Mouse (Mus musculus) neural tube, embryonic 14.5 days (tissue): ENCODE results near the gene Itga6. TPM values are rescaled to one million over a fixed set of nuclear protein-coding genes. Genes with fewer than 3 reads are reported as not detected.

ENCODE experiments used
- ATAC-seq: fragments of 200-750 bp; cut with Nextera tagmentation; 2 replicates; pipeline ENCODE4 v1.8.0; 2017; ENCODE audit warnings: low read depth, mild to moderate bottlenecking, moderate TSS enrichment, moderate library complexity
- H3K27ac ChIP-seq: fragments of 300-500 bp; sonication (generic); 2 replicates; pipeline ENCODE4 v1.5.1; 2014; ENCODE audit warnings: low read depth, mild to moderate bottlenecking, control low read depth, low read length, moderate library complexity, mixed read lengths
- H3K27me3 ChIP-seq: fragments of 300-500 bp; sonication (generic); 2 replicates; pipeline ENCODE4 v1.6.1; 2014; ENCODE audit warnings: low read length; ENCODE audit not compliant: control insufficient read depth, insufficient read depth
- H3K36me3 ChIP-seq: fragments of 300-500 bp; sonication (generic); 2 replicates; pipeline ENCODE4 v1.6.1; 2014; ENCODE audit warnings: low read length, mixed read lengths; ENCODE audit not compliant: control insufficient read depth, insufficient read depth
- H3K4me1 ChIP-seq: fragments of 300-500 bp; sonication (generic); 2 replicates; pipeline ENCODE4 v1.6.1; 2014; ENCODE audit warnings: low read length; ENCODE audit not compliant: control insufficient read depth, insufficient read depth
- H3K4me2 ChIP-seq: fragments of 300-500 bp; sonication (generic); 2 replicates; pipeline ENCODE4 v1.6.1; 2014; ENCODE audit warnings: mild to moderate bottlenecking, low read depth, low read length, control low read depth
- H3K4me3 ChIP-seq: fragments of 300-500 bp; sonication (generic); 2 replicates; pipeline ENCODE4 v1.5.1; 2014; ENCODE audit warnings: low read depth, low read length, control low read depth, mixed read lengths
- H3K9ac ChIP-seq: fragments of 300-500 bp; sonication (generic); replicated peaks from 2 replicates; pipeline ENCODE4 v1.6.1; 2014; ENCODE audit warnings: low read depth, mild to moderate bottlenecking, control low read depth, low read length, mixed read lengths
- H3K9me3 ChIP-seq: fragments of 300-500 bp; sonication (generic); 2 replicates; pipeline ENCODE4 v1.6.1; 2016; ENCODE audit warnings: low read length; ENCODE audit not compliant: control insufficient read depth
- WGBS: fragments of 180-500 bp; shearing (Covaris S2); extraction: QIAGEN DNeasy Blood & Tissue Kit; methylation state at CpG from one replicate; pipeline ENCODE4 v1.1.7; 2014; 5-methylcytosine and 5-hydroxymethylcytosine counted together
- polyA plus RNA-seq: library from polyadenylated mRNA; unstranded; fragments of >200 nt; fragmentation: Nextera tagmentation; extraction: Ambion mirVana; gene quantifications from 2 replicates; pipeline ENCODE4 v1.2.1, GENCODE M21; 2014

Itga6 gene
- polyA plus RNA-seq, 1 experiment from 2014 or later: 21.5 TPM

DNA sequence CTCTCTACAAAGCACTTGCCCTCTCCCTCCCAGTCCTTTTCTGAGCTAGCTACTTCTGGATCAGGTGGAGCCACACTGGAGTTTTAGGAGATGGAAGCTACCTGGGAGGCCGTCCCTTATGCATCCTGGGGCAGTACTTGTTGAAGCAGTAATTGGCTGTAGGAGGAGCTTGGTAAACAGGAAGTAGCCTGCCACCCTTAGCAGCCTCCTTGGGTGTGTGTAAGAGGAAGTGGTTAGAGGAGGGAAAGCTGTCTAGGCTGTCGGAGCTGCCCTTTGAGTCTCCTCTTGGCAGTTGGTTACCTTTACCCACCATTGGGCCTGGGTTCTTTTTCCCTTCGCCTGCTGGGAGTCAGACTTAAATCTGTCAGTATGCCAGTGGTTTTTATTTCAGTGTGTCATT lies 68.6 kb downstream of the Itga6 start:
- H3K9ac ChIP-seq: no peak overlapping the region
- H3K27me3 ChIP-seq: no peaks in the 10 kb centered on the region
- no peak overlapping the region for H3K4me2 ChIP-seq
- 41% methylated on average over 3 of the region's 3 CpGs for WGBS
- no peaks in the 10 kb centered on the region for H3K36me3 ChIP-seq
- ATAC-seq: no peak
- no peak overlapping the region for H3K4me3 ChIP-seq
- H3K4me1 ChIP-seq: 0 out of 2 replicates have a peak, but pooled peaks cover 3% of the 10 kb centered on the region
- H3K27ac ChIP-seq: no peak overlapping the region
- H3K9me3 ChIP-seq: no peaks in the 10 kb centered on the region

DNA sequence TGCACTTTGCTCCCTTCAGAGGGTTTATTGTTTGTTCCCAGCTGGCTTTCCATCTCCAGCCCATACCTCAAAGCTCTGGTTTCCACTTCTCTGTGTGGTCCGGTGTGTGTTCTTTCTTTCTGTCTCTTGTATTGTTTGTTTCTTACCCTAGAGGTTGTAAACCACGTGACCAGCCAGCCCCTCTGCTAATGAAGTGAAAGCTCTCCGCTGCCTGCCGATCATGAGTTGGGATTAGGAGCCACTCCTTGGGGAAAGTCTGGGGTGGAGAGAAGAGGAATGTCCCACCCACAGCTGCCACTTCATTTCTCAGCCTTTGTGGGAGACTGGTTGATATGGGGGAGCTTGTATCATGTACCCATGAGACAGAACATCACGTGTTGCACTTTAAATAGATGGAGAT lies 69.9 kb downstream of the Itga6 start:
- H3K4me3 ChIP-seq: no peak overlapping the region
- no peak for ATAC-seq
- no peak overlapping the region for H3K9ac ChIP-seq
- H3K27me3 ChIP-seq: no peaks in the 10 kb centered on the region
- 0 out of 2 replicates have a peak, but pooled peaks cover 3% of the 10 kb centered on the region for H3K4me1 ChIP-seq
- no peak overlapping the region for H3K27ac ChIP-seq
- no peaks in the 10 kb centered on the region for H3K36me3 ChIP-seq
- no peak overlapping the region for H3K4me2 ChIP-seq
- no peaks in the 10 kb centered on the region for H3K9me3 ChIP-seq
- 12% methylated on average over 5 of the region's 5 CpGs for WGBS

DNA sequence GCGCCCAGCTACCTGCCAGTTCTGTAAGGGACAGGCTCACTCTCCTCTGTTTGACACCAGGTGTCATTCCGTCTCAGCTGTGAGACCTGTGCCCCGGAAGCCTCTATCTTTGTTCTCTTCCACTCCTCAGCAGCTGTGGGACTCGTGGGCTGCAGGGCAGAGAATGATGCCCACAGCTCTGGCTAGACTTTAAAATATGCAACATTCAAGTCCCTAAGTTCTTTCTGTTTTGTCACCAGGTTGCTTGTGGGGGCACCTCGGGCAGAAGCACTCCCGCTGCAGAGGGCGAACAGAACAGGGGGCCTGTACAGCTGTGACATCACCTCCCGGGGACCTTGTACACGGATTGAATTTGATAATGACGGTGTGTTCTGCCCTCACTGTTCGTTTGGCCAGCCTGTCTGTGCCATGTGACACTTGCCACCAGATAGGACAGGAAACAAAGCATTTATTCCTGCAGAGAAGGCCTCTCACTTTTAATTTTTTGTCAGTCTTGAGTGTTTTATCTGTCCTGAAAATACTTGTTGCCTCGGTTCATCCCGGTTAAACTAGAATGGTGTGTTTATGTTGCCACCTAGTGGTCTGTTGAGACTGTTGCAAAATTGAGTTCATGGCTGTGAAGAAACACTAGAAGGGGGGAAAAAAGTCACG lies 71.1 kb downstream of the Itga6 start:
- no peak overlapping the region for H3K4me3 ChIP-seq
- no peaks in the 10 kb centered on the region for H3K36me3 ChIP-seq
- WGBS: 43% methylated on average over 14 of the region's 14 CpGs
- H3K4me2 ChIP-seq: no peak overlapping the region
- no peak for ATAC-seq
- no peaks in the 10 kb centered on the region for H3K9me3 ChIP-seq
- H3K27me3 ChIP-seq: no peaks in the 10 kb centered on the region
- no peak overlapping the region for H3K9ac ChIP-seq
- 0 out of 2 replicates have a peak, but pooled peaks cover 3% of the 10 kb centered on the region for H3K4me1 ChIP-seq
- no peak overlapping the region for H3K27ac ChIP-seq

DNA sequence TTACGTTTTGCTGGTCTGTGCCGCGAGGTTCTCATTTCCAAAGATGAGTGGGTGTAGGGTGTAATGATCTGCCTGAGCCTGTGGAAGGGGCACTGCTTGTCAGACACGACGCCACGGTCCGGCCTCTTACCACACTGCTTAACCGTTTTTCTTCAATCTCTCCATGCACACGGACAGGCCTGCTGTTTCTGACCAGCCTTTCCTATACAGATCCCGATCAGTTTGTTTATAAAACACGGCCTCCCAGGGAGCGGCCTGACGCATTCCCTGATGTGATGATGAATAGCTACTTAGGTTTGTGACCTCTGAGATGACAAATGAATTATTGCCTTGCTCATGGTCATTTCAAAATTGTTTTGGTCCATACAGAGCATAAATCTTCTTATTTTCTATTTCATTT lies 78.7 kb downstream of the Itga6 start:
- Histone ChIP-seq H3K27me3 (no peaks in the 10 kb centered on the region), H3K36me3 (no peaks in the 10 kb centered on the region), H3K9ac (no peak overlapping the region), H3K9me3 (no peaks in the 10 kb centered on the region), H3K4me2 (no peak overlapping the region), H3K4me3 (no peak overlapping the region), H3K4me1 (no peaks in the 10 kb centered on the region), H3K27ac (no peak overlapping the region)
- no peak for ATAC-seq
- WGBS: 75% methylated on average over 13 of the region's 13 CpGs

DNA sequence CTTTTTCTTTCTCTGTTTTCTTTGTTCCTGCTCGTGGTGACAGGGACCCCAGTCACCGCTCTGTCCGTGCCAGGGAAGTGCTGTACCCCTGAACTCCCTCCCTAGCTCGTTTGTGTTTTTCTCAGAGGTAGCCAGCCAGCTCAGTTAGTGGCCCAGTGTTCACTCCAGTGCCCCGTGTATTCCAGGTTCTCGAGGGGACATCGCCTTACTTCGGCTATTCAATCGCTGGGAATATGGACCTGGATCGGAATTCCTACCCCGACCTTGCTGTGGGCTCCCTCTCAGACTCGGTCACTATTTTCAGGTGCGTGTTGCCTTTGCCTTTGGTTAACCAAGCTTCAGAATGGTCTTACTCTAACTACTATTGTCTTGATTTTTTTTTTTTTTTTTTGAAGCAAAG lies 82.3 kb downstream of the Itga6 start:
- no peaks in the 10 kb centered on the region for H3K4me1 ChIP-seq
- ATAC-seq: no peak
- H3K4me3 ChIP-seq: no peak overlapping the region
- no peaks in the 10 kb centered on the region for H3K27me3 ChIP-seq
- 86% methylated on average over 13 of the region's 13 CpGs for WGBS
- no peak overlapping the region for H3K4me2 ChIP-seq
- H3K9me3 ChIP-seq: no peaks in the 10 kb centered on the region
- no peak overlapping the region for H3K27ac ChIP-seq
- H3K36me3 ChIP-seq: no peaks in the 10 kb centered on the region
- H3K9ac ChIP-seq: no peak overlapping the region

DNA sequence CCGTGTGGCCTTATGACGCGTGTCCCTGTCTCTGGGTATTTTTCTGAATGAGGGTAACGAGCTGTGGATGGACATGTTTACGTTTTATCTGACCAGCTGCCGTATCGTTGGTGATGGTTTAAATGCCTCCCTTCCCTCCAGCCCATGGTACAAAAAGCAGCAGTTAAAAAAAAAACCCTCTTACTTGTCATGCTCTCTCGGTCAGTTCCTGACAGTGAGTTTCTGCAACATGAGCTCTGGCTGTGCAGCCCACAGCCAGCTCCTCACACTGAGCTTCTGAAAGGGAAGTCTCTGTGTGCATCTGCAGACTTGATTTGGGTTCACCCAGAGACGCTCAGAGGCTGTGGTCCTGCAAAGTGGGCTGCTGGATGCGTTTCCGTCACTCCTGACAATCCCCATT lies 83.5 kb downstream of the Itga6 start:
- no peaks in the 10 kb centered on the region for H3K9me3 ChIP-seq
- H3K27me3 ChIP-seq: no peaks in the 10 kb centered on the region
- H3K36me3 ChIP-seq: no peaks in the 10 kb centered on the region
- no peaks in the 10 kb centered on the region for H3K4me1 ChIP-seq
- no peak overlapping the region for H3K27ac ChIP-seq
- no peak overlapping the region for H3K4me2 ChIP-seq
- ATAC-seq: no peak
- no peak overlapping the region for H3K4me3 ChIP-seq
- WGBS: 67% methylated on average over 11 of the region's 11 CpGs
- no peak overlapping the region for H3K9ac ChIP-seq

DNA sequence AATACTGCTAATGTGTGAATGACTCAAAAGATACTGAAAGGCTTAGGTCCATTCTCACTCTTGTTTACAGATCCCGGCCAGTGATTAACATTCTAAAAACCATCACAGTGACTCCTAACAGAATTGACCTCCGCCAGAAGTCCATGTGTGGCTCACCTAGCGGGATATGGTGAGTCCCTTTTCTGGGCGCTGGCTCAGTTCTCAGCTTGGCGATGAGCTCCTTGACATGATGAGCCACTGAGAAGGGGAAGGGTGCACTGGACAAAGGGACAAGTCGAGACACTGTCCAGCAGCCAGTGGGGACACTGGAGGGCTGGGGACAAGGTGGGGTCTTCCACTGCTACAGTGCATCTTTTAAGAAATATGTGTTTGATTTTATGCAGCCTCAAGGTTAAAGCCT lies 88.2 kb downstream of the Itga6 start:
- no peak overlapping the region for H3K4me3 ChIP-seq
- no peaks in the 10 kb centered on the region for H3K4me1 ChIP-seq
- WGBS: 90% methylated on average over 6 of the region's 6 CpGs
- no peak for ATAC-seq
- H3K36me3 ChIP-seq: no peaks in the 10 kb centered on the region
- H3K4me2 ChIP-seq: no peak overlapping the region
- no peaks in the 10 kb centered on the region for H3K9me3 ChIP-seq
- H3K27me3 ChIP-seq: no peaks in the 10 kb centered on the region
- no peak overlapping the region for H3K9ac ChIP-seq
- no peak overlapping the region for H3K27ac ChIP-seq

DNA sequence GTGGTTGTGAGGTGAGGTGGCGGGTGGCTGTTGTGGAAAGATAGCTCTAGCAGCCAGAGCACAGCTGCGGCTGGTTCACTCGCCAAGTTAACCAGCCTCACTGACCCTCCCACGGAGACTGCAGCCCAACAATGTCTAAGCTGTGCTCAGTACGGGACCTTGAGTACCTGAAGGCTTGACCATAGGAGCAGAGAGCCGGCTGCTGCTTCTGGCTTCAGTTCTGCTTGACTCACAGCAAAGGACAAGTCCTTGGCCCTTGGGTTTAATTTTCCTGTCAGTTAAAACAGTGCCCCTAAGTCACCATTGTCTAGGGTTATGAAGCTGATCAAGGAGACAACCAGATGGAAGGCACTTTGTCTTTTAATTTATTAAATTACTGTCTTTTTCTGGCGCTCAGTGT lies 89.0 kb downstream of the Itga6 start:
- WGBS: 88% methylated on average over 7 of the region's 7 CpGs
- ATAC-seq: no peak

DNA sequence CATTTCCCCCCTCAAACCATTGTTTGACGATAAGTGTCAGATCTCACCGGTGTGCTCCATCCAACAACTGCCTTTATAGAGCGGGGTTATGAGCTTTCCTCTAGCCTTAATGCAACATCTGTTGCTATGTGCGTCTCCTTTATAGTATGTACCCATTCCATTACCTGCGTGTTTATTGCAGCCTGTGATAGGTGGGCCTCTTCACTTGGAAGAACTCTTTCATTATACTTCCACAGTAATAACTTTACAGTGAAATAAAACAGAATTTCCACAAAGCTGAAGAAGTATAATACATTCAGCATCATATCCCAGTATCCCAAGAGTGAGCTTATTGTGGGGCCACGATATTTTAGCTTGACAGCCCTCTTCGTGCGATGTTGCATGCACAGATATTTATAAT lies 90.1 kb downstream of the Itga6 start:
- H3K4me1 ChIP-seq: no peaks in the 10 kb centered on the region
- no peaks in the 10 kb centered on the region for H3K27me3 ChIP-seq
- no peaks in the 10 kb centered on the region for H3K9me3 ChIP-seq
- no peak for ATAC-seq
- no peak overlapping the region for H3K4me2 ChIP-seq
- WGBS: 91% methylated on average over 8 of the region's 8 CpGs
- H3K27ac ChIP-seq: no peak overlapping the region
- H3K4me3 ChIP-seq: no peak overlapping the region
- H3K9ac ChIP-seq: no peak overlapping the region
- H3K36me3 ChIP-seq: no peaks in the 10 kb centered on the region

More for the DNA sequence above, 89.0 kb downstream of the Itga6 start:
- H3K27me3 ChIP-seq: no peaks in the 10 kb centered on the region
- no peaks in the 10 kb centered on the region for H3K36me3 ChIP-seq
- no peak overlapping the region for H3K4me2 ChIP-seq
- H3K9me3 ChIP-seq: no peaks in the 10 kb centered on the region
- no peak overlapping the region for H3K27ac ChIP-seq
- no peaks in the 10 kb centered on the region for H3K4me1 ChIP-seq
- no peak overlapping the region for H3K4me3 ChIP-seq
- no peak overlapping the region for H3K9ac ChIP-seq
